16 mouse cellular contexts compared by ENCODE assay signal in the genomic region with DNA sequence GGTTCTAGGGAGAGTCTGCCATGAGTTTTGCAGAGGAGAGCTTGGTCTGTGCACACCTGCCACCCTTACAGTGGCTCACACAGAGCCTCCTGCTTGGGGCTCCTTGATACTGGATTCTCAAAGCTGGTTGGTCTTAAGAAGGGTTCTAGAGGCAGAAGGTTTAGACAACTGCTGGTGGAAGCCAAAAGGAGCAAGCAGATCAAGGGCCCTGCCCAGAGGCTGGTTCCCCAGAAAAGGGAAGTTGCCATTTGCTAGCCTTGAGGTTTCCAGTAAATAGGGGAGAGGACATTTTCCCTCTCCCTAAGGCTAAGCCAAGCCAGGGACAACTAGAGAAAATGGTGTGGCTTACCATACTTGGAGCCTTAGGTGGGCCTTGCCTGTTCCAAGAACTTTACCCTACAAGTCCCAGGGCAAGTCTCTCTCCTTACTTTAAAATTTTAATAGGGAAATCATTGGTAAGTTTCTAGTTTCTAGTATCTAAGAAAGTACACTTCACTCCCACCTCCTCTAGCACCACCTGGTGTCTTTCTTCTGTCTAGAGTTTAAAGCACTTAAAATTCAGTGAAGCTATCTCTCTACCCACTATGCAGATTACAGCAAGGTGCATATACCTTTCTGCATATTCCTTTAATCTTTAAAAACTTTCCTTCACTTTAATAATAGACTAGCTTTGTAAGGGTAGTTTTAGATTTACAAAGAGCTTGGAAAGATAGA. TPM values are rescaled to one million over a fixed set of nuclear protein-coding genes. Genes with fewer than 3 reads are reported as not detected.
A peak's percentile ranks its signal among the peaks of the same experiment; 100 is the strongest.
DNase-seq lines count a peak whose midpoint lies in the region; ATAC-seq and TF ChIP-seq lines count a peak whose summit lies in the region.
"Had no signal": no experiment of that assay in that cellular context is flagged by ENCODE, and none has a peak within 500 bp of the region (broad histone marks: within the 10 kb centered on the region; RNA-seq: fewer than 3 reads in every experiment).

No protein-coding gene starts in this region.

- H3K4me3 ChIP-seq in gastrocnemius, adult 2 months, result no peak overlapping the region
- no peak overlapping the region for H3K4me3 ChIP-seq in lung, embryonic 14.5 days (ENCODE audit: low read depth, low read length)
- H3K4me3 ChIP-seq: hindbrain, embryonic 12.5 days; liver, embryonic 12.5 days; neural tube, embryonic 12.5 days had no signal

- H3K27ac ChIP-seq in gastrocnemius, adult 2 months, result peak overlapping the region; percentile 38; the same call in 1 of the 2 replicates
- H3K27ac ChIP-seq in lung, embryonic 14.5 days (ENCODE audit: low read depth), result no peak overlapping the region
- H3K27ac ChIP-seq: hindbrain, embryonic 12.5 days; liver, embryonic 12.5 days; neural tube, embryonic 12.5 days had no signal

- ATAC-seq in lung, embryonic 14.5 days (ENCODE audit: insufficient read depth), result no peak
- ATAC-seq in monocyte, adult 5-6 weeks (replicated peaks; ENCODE audit: insufficient number of reproducible peaks, low FRiP score, low TSS enrichment, poor library complexity, severe bottlenecking), result peak; percentile 18
- ATAC-seq: liver, embryonic 12.5 days had no signal

- intact Hi-C loops in gastrocnemius, adult 2 months (cut with DNase I), result no loop called here

- no peak overlapping the region for H3K9ac ChIP-seq in lung, embryonic 14.5 days
- H3K9ac ChIP-seq: hindbrain, embryonic 12.5 days; liver, embryonic 12.5 days; neural tube, embryonic 12.5 days had no signal

- no peaks in the 10 kb centered on the region for H3K36me3 ChIP-seq in lung, embryonic 14.5 days (ENCODE audit: insufficient read depth)
- H3K36me3 ChIP-seq: hindbrain, embryonic 12.5 days; liver, embryonic 12.5 days; neural tube, embryonic 12.5 days had no signal

- H3K4me2 ChIP-seq in lung, embryonic 14.5 days, result no peak overlapping the region
- H3K4me2 ChIP-seq: heart, embryonic 11.5 days; hindbrain, embryonic 12.5 days; liver, embryonic 12.5 days; midbrain, embryonic 11.5 days; neural tube, embryonic 12.5 days had no signal

- TF ChIP-seq CTCF in gastrocnemius, adult 2 months (IDR thresholded peaks at IDR 0.05), result peak; percentile 39
- TF ChIP-seq CTCF in lung, embryonic 14.5 days (IDR thresholded peaks at IDR 0.05; ENCODE audit: low read depth), result 0 out of 2 replicates have a peak, but pooled peaks have one; percentile 7

- H3K27me3 ChIP-seq in lung, embryonic 14.5 days (ENCODE audit: insufficient read depth, low read length), result no peaks in the 10 kb centered on the region
- H3K27me3 ChIP-seq: hindbrain, embryonic 12.5 days; liver, embryonic 12.5 days; neural tube, embryonic 12.5 days had no signal

- DNase-seq in gastrocnemius, adult 2 months, result no peak
- no peak for DNase-seq in gastrocnemius, adult 18-20 months (ENCODE audit: low spot score)
- DNase-seq in lung, embryonic 14.5 days, result peak; percentile 32
- DNase-seq in lung, postnatal 14 days, result no peak
- peak; percentile 42 for DNase-seq in brain, adult 2 months (ENCODE audit: low read depth, low spot score)
- DNase-seq in frontal cortex, postnatal 10 days (ENCODE audit: low spot score in 2 of 2), result no peak
- DNase-seq in right cerebral cortex, postnatal 25 days, result no peak
- DNase-seq: cerebellum, postnatal 10 days; kidney, postnatal 14 days; thymus, adult 2 months had no signal

- no peaks in the 10 kb centered on the region for H3K9me3 ChIP-seq in lung, embryonic 14.5 days (ENCODE audit: low read depth, low read length)
- H3K9me3 ChIP-seq: hindbrain, embryonic 12.5 days; liver, embryonic 12.5 days; neural tube, embryonic 12.5 days had no signal

- 0 out of 2 replicates have a peak, but pooled peaks cover 6% of the 10 kb centered on the region for H3K4me1 ChIP-seq in lung, embryonic 14.5 days (ENCODE audit: insufficient read depth)
- H3K4me1 ChIP-seq: liver, embryonic 12.5 days; neural tube, embryonic 12.5 days had no signal

RNA-seq across cellular contexts. Expression of gene Metrnl, which starts 42.7 kb away (rescaled TPM):
- 10 to 100 TPM in 1 of 2 experiments, 1 to 10 TPM in 1; 7.8 to 13.7 TPM for total RNA-seq in gastrocnemius, adult 2 months (2021)
- total RNA-seq in gastrocnemius, adult 18-20 months (2021), result 1 to 10 TPM; 4.2 to 9.1 TPM
- 18.6 and 20.2 TPM in 2 replicates for polyA plus RNA-seq in lung, embryonic 14.5 days (2014; fragmentation: Nextera tagmentation; extraction: Ambion mirVana)
- 262 to 469 TPM (median 399 TPM) in 3 replicates for total RNA-seq in monocyte, adult 5-6 weeks (2017)

Comparison
In these comparisons a context has a peak if more than half of its experiments do, and no peak if none do; other contexts are left out.
1. DNase-seq: peak in lung, embryonic 14.5 days (single experiment) and brain, adult 2 months (single experiment); none in gastrocnemius, adult 2 months (single experiment), gastrocnemius, adult 18-20 months (single experiment), lung, postnatal 14 days (single experiment), frontal cortex, postnatal 10 days (0 of 2) and right cerebral cortex, postnatal 25 days (single experiment).
2. RNA of gene Metrnl, which starts 42.7 kb away (total RNA-seq): 262 to 469 TPM in monocyte, adult 5-6 weeks; 7.8 to 13.7 TPM in gastrocnemius, adult 2 months and 4.2 to 9.1 TPM in gastrocnemius, adult 18-20 months; every median in the first group is over 10 times any median in the second.